Mouse (Mus musculus) thymus, postnatal 36 days (tissue): ENCODE measurements at regions not wholly inside any gene's neighbourhood (a gene's known extent, or its start where the extent isn't known, plus 50 kb on each side); places are given as distances from the start of the nearest gene placed in this dataset.
"Not testable (repeated sequence)": the region's sequence is repeated elsewhere in the genome, so short reads cannot be mapped to it uniquely, and the experiment has no call there.

ENCODE experiments used
- DNase-seq, 2 experiments: peaks; one replicate each; pipeline ENCODE4 v3.0.0; 2022; ENCODE audit warnings: mixed read lengths in 2 of 2

GRCm38 (mm10) chr16:9016762-9017086 lies 186.8 kb downstream of the 1810013L24Rik start:
- DNase-seq: no peak

GRCm38 (mm10) chr16:9030717-9031116 lies 200.8 kb downstream of the 1810013L24Rik start:
- DNase-seq: no peak

GRCm38 (mm10) chr16:9043271-9043670 lies 213.4 kb downstream of the 1810013L24Rik start:
- no peak for DNase-seq

GRCm38 (mm10) chr16:9046864-9047263 lies 217.0 kb downstream of the 1810013L24Rik start:
- DNase-seq: no peak

GRCm38 (mm10) chr16:9054415-9054814 lies 224.5 kb downstream of the 1810013L24Rik start:
- no peak for DNase-seq

- DNase-seq: no peak
Observed at GRCm38 (mm10) chr16:9056430-9056829, 226.5 kb downstream of the 1810013L24Rik start.

GRCm38 (mm10) chr16:9071526-9071925 lies 241.6 kb downstream of the 1810013L24Rik start:
- DNase-seq: no peak

- not testable (repeated sequence) for DNase-seq
Observed at GRCm38 (mm10) chr16:9071956-9072355, 242.1 kb downstream of the 1810013L24Rik start.

- DNase-seq: no peak
Observed at GRCm38 (mm10) chr16:9074295-9074694, 244.4 kb downstream of the 1810013L24Rik start.

- no peak for DNase-seq
Observed at GRCm38 (mm10) chr16:9077451-9077850, 247.6 kb downstream of the 1810013L24Rik start.

GRCm38 (mm10) chr16:9078405-9078942 lies 248.6 kb downstream of the 1810013L24Rik start:
- DNase-seq: no peak

GRCm38 (mm10) chr16:9083040-9083439 lies 253.1 kb downstream of the 1810013L24Rik start:
- no peak for DNase-seq

GRCm38 (mm10) chr16:9083740-9084139 lies 253.8 kb downstream of the 1810013L24Rik start:
- no peak for DNase-seq

- no peak for DNase-seq
Observed at GRCm38 (mm10) chr16:9084581-9084980, 254.7 kb downstream of the 1810013L24Rik start.

- DNase-seq: no peak
Observed at GRCm38 (mm10) chr16:9085133-9085532, 255.2 kb downstream of the 1810013L24Rik start.

GRCm38 (mm10) chr16:9085977-9086376 lies 256.1 kb downstream of the 1810013L24Rik start:
- DNase-seq: no peak

- no peak for DNase-seq
Observed at GRCm38 (mm10) chr16:9091790-9092189, 261.9 kb downstream of the 1810013L24Rik start.

- DNase-seq: no peak
Observed at GRCm38 (mm10) chr16:9092191-9092848, 262.4 kb downstream of the 1810013L24Rik start.

GRCm38 (mm10) chr16:9093593-9093992 lies 263.7 kb downstream of the 1810013L24Rik start:
- no peak for DNase-seq

GRCm38 (mm10) chr16:9094201-9094600 lies 264.3 kb downstream of the 1810013L24Rik start:
- DNase-seq: no peak

- no peak for DNase-seq
Observed at GRCm38 (mm10) chr16:9106211-9106610, 276.3 kb downstream of the 1810013L24Rik start.

GRCm38 (mm10) chr16:9106676-9107075 lies 276.8 kb downstream of the 1810013L24Rik start:
- not testable (repeated sequence) for DNase-seq

- no peak for DNase-seq
Observed at GRCm38 (mm10) chr16:9113801-9114200, 283.9 kb downstream of the 1810013L24Rik start.

- no peak for DNase-seq
Observed at GRCm38 (mm10) chr16:9115548-9115947, 285.6 kb downstream of the 1810013L24Rik start.

- no peak for DNase-seq
Observed at GRCm38 (mm10) chr16:9121581-9121980, 291.7 kb downstream of the 1810013L24Rik start.
